ENCODE assay signal across 9 mouse cellular contexts in the genomic region with DNA sequence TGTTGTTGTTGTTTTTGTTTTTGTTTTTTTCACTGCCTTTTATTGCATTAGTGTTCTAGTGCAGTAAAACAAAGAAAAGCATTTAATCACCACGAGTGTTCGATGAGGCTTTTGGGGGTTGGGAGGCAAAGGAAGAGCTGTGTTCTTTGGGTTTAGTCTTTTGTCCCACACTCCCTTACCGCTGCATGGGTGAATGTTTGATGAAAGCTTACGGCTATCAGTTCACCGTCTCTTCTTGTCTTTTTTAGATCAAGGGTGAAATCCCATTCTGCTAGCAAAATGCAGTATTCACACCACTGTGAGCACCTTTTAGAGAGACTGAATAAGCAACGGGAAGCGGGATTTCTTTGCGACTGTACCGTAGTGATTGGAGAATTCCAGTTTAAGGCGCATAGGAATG. TPM values are rescaled to one million over a fixed set of nuclear protein-coding genes. Genes with fewer than 3 reads are reported as not detected.
DNase-seq lines count a peak whose midpoint lies in the region; ATAC-seq and TF ChIP-seq lines count a peak whose summit lies in the region.
"Had no signal": no experiment of that assay in that cellular context is flagged by ENCODE, and none has a peak within 500 bp of the region (broad histone marks: within the 10 kb centered on the region; RNA-seq: fewer than 3 reads in every experiment).

No protein-coding gene starts in this region.

- DNase-seq in left cerebral cortex, adult 2 months (ENCODE audit: extremely low spot score in 1 of 2, low spot score in 2 of 2), result no peak
- no peak for DNase-seq in left cerebral cortex, adult 8-10 months (ENCODE audit: low spot score in 2 of 2)
- no peak for DNase-seq in adrenal gland, postnatal 14 days
- no peak for DNase-seq in thymus, postnatal 0 days (ENCODE audit: low spot score)
- no peak for DNase-seq in right cerebral cortex, postnatal 14 days

- ATAC-seq in embryonic facial prominence, embryonic 13.5 days (ENCODE audit: insufficient number of reproducible peaks, insufficient read depth, low FRiP score, low TSS enrichment, low read depth), result no peak
- ATAC-seq in intestine, embryonic 16.5 days, result no peak
- ATAC-seq in neural tube, embryonic 13.5 days (ENCODE audit: low read depth), result no peak

- H3K4me2 ChIP-seq in embryonic facial prominence, embryonic 13.5 days, result peak overlapping the region; percentile 85
- peak overlapping the region; percentile 56 for H3K4me2 ChIP-seq in intestine, embryonic 16.5 days (ENCODE audit: low read depth, low read length)
- H3K4me2 ChIP-seq in neural tube, embryonic 13.5 days, result peak overlapping the region; percentile 72

- intact Hi-C loops in left cerebral cortex, adult 2 months (cut with DNase I), result loop anchor here (2.0 to 5.0 kb wide), 5 partner anchors 190 to 1796 kb away; a partner anchor contains a TSS

- H3K9me3 ChIP-seq in embryonic facial prominence, embryonic 13.5 days, result no peaks in the 10 kb centered on the region
- no peaks in the 10 kb centered on the region for H3K9me3 ChIP-seq in intestine, embryonic 16.5 days (ENCODE audit: control insufficient read depth, low read length)
- no peaks in the 10 kb centered on the region for H3K9me3 ChIP-seq in neural tube, embryonic 13.5 days

- 0 out of 2 replicates have a peak, but pooled peaks cover 7% of the 10 kb centered on the region for H3K27me3 ChIP-seq in embryonic facial prominence, embryonic 13.5 days
- 0 out of 2 replicates have a peak, but pooled peaks cover 3% of the 10 kb centered on the region for H3K27me3 ChIP-seq in intestine, embryonic 16.5 days (replicated peaks; ENCODE audit: control insufficient read depth, insufficient read depth, low read length)
- peaks cover 3% of the 10 kb centered on the region; the same call in 1 of the 2 replicates for H3K27me3 ChIP-seq in neural tube, embryonic 13.5 days

- H3K4me1 ChIP-seq in embryonic facial prominence, embryonic 13.5 days, result peaks cover 25% of the 10 kb centered on the region
- peaks cover 14% of the 10 kb centered on the region; the same call in 1 of the 2 replicates for H3K4me1 ChIP-seq in intestine, embryonic 16.5 days (ENCODE audit: control insufficient read depth, insufficient read depth, low read length)
- peaks cover 45% of the 10 kb centered on the region for H3K4me1 ChIP-seq in neural tube, embryonic 13.5 days (replicated peaks)

- peaks cover 29% of the 10 kb centered on the region for H3K36me3 ChIP-seq in embryonic facial prominence, embryonic 13.5 days
- H3K36me3 ChIP-seq in intestine, embryonic 16.5 days (ENCODE audit: control insufficient read depth, insufficient read depth, low read length), result peaks cover 8% of the 10 kb centered on the region; the same call in 1 of the 2 replicates
- H3K36me3 ChIP-seq in neural tube, embryonic 13.5 days, result peaks cover 35% of the 10 kb centered on the region

- TF ChIP-seq CTCF in left cerebral cortex, adult 2 months (IDR thresholded peaks at IDR 0.05), result no peak

- 44% methylated on average over 10 of the region's 10 CpGs for WGBS in embryonic facial prominence, embryonic 13.5 days
- WGBS in intestine, embryonic 16.5 days, result 33% methylated on average over 10 of the region's 10 CpGs
- WGBS in neural tube, embryonic 13.5 days, result 27% methylated on average over 10 of the region's 10 CpGs

- no peak overlapping the region for H3K27ac ChIP-seq in left cerebral cortex, adult 2 months
- no peak overlapping the region for H3K27ac ChIP-seq in embryonic facial prominence, embryonic 13.5 days
- no peak overlapping the region for H3K27ac ChIP-seq in intestine, embryonic 16.5 days (ENCODE audit: low read length)
- peak overlapping the region; percentile 97 for H3K27ac ChIP-seq in neural tube, embryonic 13.5 days (replicated peaks)

- H3K9ac ChIP-seq in embryonic facial prominence, embryonic 13.5 days, result peak overlapping the region; percentile 91
- H3K9ac ChIP-seq in intestine, embryonic 16.5 days (ENCODE audit: low read depth, low read length), result peak overlapping the region; percentile 95
- H3K9ac ChIP-seq in neural tube, embryonic 13.5 days, result peak overlapping the region; percentile 88

- H3K4me3 ChIP-seq in left cerebral cortex, adult 2 months, result peak overlapping the region; percentile 95
- peak overlapping the region; percentile 88 for H3K4me3 ChIP-seq in embryonic facial prominence, embryonic 13.5 days
- peak overlapping the region; percentile 91 for H3K4me3 ChIP-seq in intestine, embryonic 16.5 days (ENCODE audit: low read length)
- peak overlapping the region; percentile 84 for H3K4me3 ChIP-seq in neural tube, embryonic 13.5 days

RNA-seq across cellular contexts. Expression of a gene that starts 1.4 kb away (rescaled TPM):
- total RNA-seq in left cerebral cortex, adult 2 months (2021), result 10 to 100 TPM; 15.2 to 16.6 TPM
- total RNA-seq in left cerebral cortex, adult 8-10 months (2022), result 10 to 100 TPM; 14.5 to 19.6 (median 17.5) TPM
- 33.2 and 35.6 TPM in 2 replicates for polyA plus RNA-seq in embryonic facial prominence, embryonic 13.5 days (2015; fragmentation: Nextera tagmentation; extraction: Ambion mirVana)
- 20.6 and 21.7 TPM in 2 replicates for polyA plus RNA-seq in intestine, embryonic 16.5 days (2015; fragmentation: Nextera tagmentation; extraction: Ambion mirVana)
- 33.9 and 35.5 TPM in 2 replicates for polyA plus RNA-seq in neural tube, embryonic 13.5 days (2015; fragmentation: Nextera tagmentation; extraction: Ambion mirVana)
- total RNA-seq in adrenal gland, postnatal 14 days (2021), result 20.1 and 25.7 TPM in 2 replicates
- 28.3 TPM in 2 replicates for polyA plus RNA-seq in thymus, postnatal 0 days (2015; fragmentation: Nextera tagmentation; extraction: Ambion mirVana)

RNA-seq across cellular contexts. Expression of a gene that starts 3.5 kb away (rescaled TPM):
- total RNA-seq in left cerebral cortex, adult 2 months (2021), result 1 to 10 TPM; 1.0 to 1.3 TPM
- total RNA-seq in left cerebral cortex, adult 8-10 months (2022), result 1 to 10 TPM in 2 of 4 experiments, under 1 TPM in 2; 0.95 to 1.9 (median 1.2) TPM
- polyA plus RNA-seq in embryonic facial prominence, embryonic 13.5 days (2015; fragmentation: Nextera tagmentation; extraction: Ambion mirVana), result 0.10 TPM in 1 of 2 replicates, not detected in the other
- 0.12 and 0.33 TPM in 2 replicates for polyA plus RNA-seq in intestine, embryonic 16.5 days (2015; fragmentation: Nextera tagmentation; extraction: Ambion mirVana)
- polyA plus RNA-seq in neural tube, embryonic 13.5 days (2015; fragmentation: Nextera tagmentation; extraction: Ambion mirVana), result 0.32 and 0.59 TPM in 2 replicates
- not detected in 2 replicates for total RNA-seq in adrenal gland, postnatal 14 days (2021)
- polyA plus RNA-seq in thymus, postnatal 0 days (2015; fragmentation: Nextera tagmentation; extraction: Ambion mirVana), result not detected in 2 replicates

RNA-seq across cellular contexts. Expression of a gene that starts 41.1 kb away (rescaled TPM):
- total RNA-seq in left cerebral cortex, adult 2 months (2021), result not detected
- not detected for total RNA-seq in left cerebral cortex, adult 8-10 months (2022)
- not detected in 2 replicates for polyA plus RNA-seq in embryonic facial prominence, embryonic 13.5 days (2015; fragmentation: Nextera tagmentation; extraction: Ambion mirVana)
- not detected in 2 replicates for polyA plus RNA-seq in intestine, embryonic 16.5 days (2015; fragmentation: Nextera tagmentation; extraction: Ambion mirVana)
- not detected in 2 replicates for polyA plus RNA-seq in neural tube, embryonic 13.5 days (2015; fragmentation: Nextera tagmentation; extraction: Ambion mirVana)
- total RNA-seq in adrenal gland, postnatal 14 days (2021), result not detected in 2 replicates
- polyA plus RNA-seq in thymus, postnatal 0 days (2015; fragmentation: Nextera tagmentation; extraction: Ambion mirVana), result 0.09 and 0.12 TPM in 2 replicates
- polyA plus RNA-seq: inflammation-experienced regulatory T-cells, adult 6 months had no signal

RNA-seq across cellular contexts. Expression of a gene that starts 44.4 kb away (rescaled TPM):
- not detected for total RNA-seq in left cerebral cortex, adult 2 months (2021)
- total RNA-seq in left cerebral cortex, adult 8-10 months (2022), result under 1 TPM in 3 of 4 experiments, not detected in 1; 0.19 to 0.60 (median 0.23) TPM
- 1.3 and 1.4 TPM in 2 replicates for polyA plus RNA-seq in embryonic facial prominence, embryonic 13.5 days (2015; fragmentation: Nextera tagmentation; extraction: Ambion mirVana)
- polyA plus RNA-seq in intestine, embryonic 16.5 days (2015; fragmentation: Nextera tagmentation; extraction: Ambion mirVana), result 0.23 and 0.38 TPM in 2 replicates
- polyA plus RNA-seq in neural tube, embryonic 13.5 days (2015; fragmentation: Nextera tagmentation; extraction: Ambion mirVana), result 0.62 and 0.78 TPM in 2 replicates
- not detected in 2 replicates for total RNA-seq in adrenal gland, postnatal 14 days (2021)
- polyA plus RNA-seq in thymus, postnatal 0 days (2015; fragmentation: Nextera tagmentation; extraction: Ambion mirVana), result 0.45 and 0.74 TPM in 2 replicates

RNA-seq across cellular contexts. Expression of a gene that starts 55.4 kb away (rescaled TPM):
- total RNA-seq in left cerebral cortex, adult 2 months (2021), result 1 to 10 TPM; 2.1 to 4.1 TPM
- total RNA-seq in left cerebral cortex, adult 8-10 months (2022), result 1 to 10 TPM; 3.4 to 6.2 (median 5.2) TPM
- 10.3 and 15.5 TPM in 2 replicates for polyA plus RNA-seq in embryonic facial prominence, embryonic 13.5 days (2015; fragmentation: Nextera tagmentation; extraction: Ambion mirVana)
- polyA plus RNA-seq in intestine, embryonic 16.5 days (2015; fragmentation: Nextera tagmentation; extraction: Ambion mirVana), result 10.2 and 11.5 TPM in 2 replicates
- polyA plus RNA-seq in neural tube, embryonic 13.5 days (2015; fragmentation: Nextera tagmentation; extraction: Ambion mirVana), result 8.9 and 11.6 TPM in 2 replicates
- total RNA-seq in adrenal gland, postnatal 14 days (2021), result 15.4 and 15.6 TPM in 2 replicates
- polyA plus RNA-seq in thymus, postnatal 0 days (2015; fragmentation: Nextera tagmentation; extraction: Ambion mirVana), result 1.1 and 1.2 TPM in 2 replicates
- polyA plus RNA-seq: inflammation-experienced regulatory T-cells, adult 6 months had no signal
